25 mouse cellular contexts compared by ENCODE assay signal in the genomic region with DNA sequence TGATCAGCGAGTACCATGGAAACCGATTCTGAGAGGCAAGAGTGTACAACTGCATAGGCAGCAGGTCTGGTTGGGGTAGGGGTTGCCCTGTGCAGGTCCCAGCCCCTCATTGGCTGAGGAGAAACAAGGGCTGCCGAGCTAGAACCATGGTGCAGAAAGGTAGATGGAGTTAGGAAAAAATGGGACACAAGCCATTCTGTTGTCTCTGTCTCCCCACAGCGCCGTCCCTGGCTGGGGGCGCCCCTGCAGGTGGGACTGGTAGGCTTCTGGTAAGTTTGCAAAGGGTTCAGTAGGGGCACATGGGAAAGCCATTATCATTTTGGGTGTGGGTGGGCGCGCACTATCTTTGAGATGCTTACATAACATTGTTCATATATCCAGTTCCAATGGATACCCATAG. TPM values are rescaled to one million over a fixed set of nuclear protein-coding genes. Genes with fewer than 3 reads are reported as not detected.
DNase-seq lines count a peak whose midpoint lies in the region; ATAC-seq and TF ChIP-seq lines count a peak whose summit lies in the region.
"Had no signal": no experiment of that assay in that cellular context is flagged by ENCODE, and none has a peak within 500 bp of the region (broad histone marks: within the 10 kb centered on the region; RNA-seq: fewer than 3 reads in every experiment).

No protein-coding gene starts in this region.

- H3K27me3 ChIP-seq in midbrain, postnatal 0 days (ENCODE audit: insufficient read depth, low read length), result no peaks in the 10 kb centered on the region
- H3K27me3 ChIP-seq in midbrain, embryonic 11.5 days (ENCODE audit: control insufficient read depth, insufficient read depth, low read length), result no peaks in the 10 kb centered on the region
- H3K27me3 ChIP-seq: embryonic facial prominence, embryonic 13.5 days; embryonic facial prominence, embryonic 15.5 days; Patski had no signal

- no peak overlapping the region for H3K4me2 ChIP-seq in midbrain, postnatal 0 days (ENCODE audit: low read depth, low read length, poor library complexity, severe bottlenecking)
- no peak overlapping the region for H3K4me2 ChIP-seq in midbrain, embryonic 11.5 days
- H3K4me2 ChIP-seq: embryonic facial prominence, embryonic 13.5 days; forebrain, embryonic 12.5 days had no signal

- TF ChIP-seq POLR2A in cortical plate, adult 2 months (IDR thresholded peaks at IDR 0.05; ENCODE audit: extremely low read depth, insufficient read depth, low read length), result no peak

- ATAC-seq in midbrain, postnatal 0 days (ENCODE audit: low FRiP score), result no peak
- no peak for ATAC-seq in midbrain, embryonic 11.5 days (ENCODE audit: low FRiP score)
- ATAC-seq: activated CD4-positive, CD25-positive, alpha-beta regulatory T cell, adult 4 months; forebrain, embryonic 14.5 days; forebrain, embryonic 16.5 days; Patski had no signal

- WGBS in midbrain, postnatal 0 days, result 88% methylated on average over 8 of the region's 8 CpGs
- 81% methylated on average over 8 of the region's 8 CpGs for WGBS in midbrain, embryonic 11.5 days

- peaks cover 51% of the 10 kb centered on the region for H3K36me3 ChIP-seq in midbrain, postnatal 0 days (ENCODE audit: insufficient read depth, low read length)
- no peaks in the 10 kb centered on the region for H3K36me3 ChIP-seq in midbrain, embryonic 11.5 days (ENCODE audit: control insufficient read depth, insufficient read depth, low read length)

- H3K4me1 ChIP-seq in midbrain, postnatal 0 days (ENCODE audit: insufficient read depth, low read length), result peaks cover 9% of the 10 kb centered on the region; the same call in 1 of the 2 replicates
- peaks cover 11% of the 10 kb centered on the region for H3K4me1 ChIP-seq in midbrain, embryonic 11.5 days (ENCODE audit: control insufficient read depth, insufficient read depth, low read length)
- peaks cover 9% of the 10 kb centered on the region for H3K4me1 ChIP-seq in cortical plate, adult 2 months (ENCODE audit: control insufficient read depth, insufficient read depth, low read length)

- no peaks in the 10 kb centered on the region for H3K9me3 ChIP-seq in midbrain, postnatal 0 days (ENCODE audit: low read length)
- H3K9me3 ChIP-seq in midbrain, embryonic 11.5 days (ENCODE audit: control insufficient read depth, low read length), result no peaks in the 10 kb centered on the region
- H3K9me3 ChIP-seq: embryonic facial prominence, embryonic 13.5 days; embryonic facial prominence, embryonic 15.5 days; forebrain, embryonic 10.5 days; forebrain, embryonic 12.5 days; G1E had no signal

- TF ChIP-seq CTCF in layer of hippocampus, adult 2 months (conservative IDR thresholded peaks at IDR 0.05), result no peak
- 0 out of 2 replicates have a peak, but pooled peaks have one; percentile 9 for TF ChIP-seq CTCF in midbrain, postnatal 0 days (IDR thresholded peaks at IDR 0.05)
- TF ChIP-seq CTCF in cortical plate, adult 2 months (IDR thresholded peaks at IDR 0.05; ENCODE audit: extremely low read depth, insufficient read depth, low read length), result no peak
- TF ChIP-seq CTCF in gastrocnemius, adult 2 months (IDR thresholded peaks at IDR 0.05), result no peak

- H3K4me3 ChIP-seq in layer of hippocampus, adult 2 months, result no peak overlapping the region
- H3K4me3 ChIP-seq in midbrain, postnatal 0 days (ENCODE audit: low read depth, low read length), result no peak overlapping the region
- H3K4me3 ChIP-seq in midbrain, embryonic 11.5 days (ENCODE audit: low read depth, low read length), result no peak overlapping the region
- H3K4me3 ChIP-seq in cortical plate, adult 2 months (ENCODE audit: insufficient read depth, low read length), result no peak overlapping the region
- no peak overlapping the region for H3K4me3 ChIP-seq in gastrocnemius, adult 2 months
- H3K4me3 ChIP-seq: embryonic facial prominence, embryonic 13.5 days; embryonic facial prominence, embryonic 15.5 days; erythroblast, embryonic 14.5 days; forebrain, embryonic 10.5 days; forebrain, embryonic 12.5 days had no signal

- no peak for DNase-seq in layer of hippocampus, adult 2 months (ENCODE audit: low spot score in 2 of 2)
- no peak for DNase-seq in layer of hippocampus, adult 9-10 months (ENCODE audit: low spot score)
- DNase-seq in midbrain, postnatal 0 days (ENCODE audit: low spot score), result no peak
- DNase-seq in midbrain, embryonic 11.5 days (ENCODE audit: low spot score, missing footprints), result no peak
- no peak for DNase-seq in gastrocnemius, adult 2 months
- DNase-seq: adrenal gland, adult 8-10 months; adrenal gland, postnatal 14 days; adrenal gland, postnatal 36 days; cerebellum, adult 11-12 months; cerebellum, adult 2 months; cerebellum, adult 9-10 months; cerebellum, postnatal 10 days; cerebellum, postnatal 25 days; embryo, embryonic 11 days had no signal

- peak overlapping the region; percentile 48; the same call in 1 of the 2 replicates for H3K27ac ChIP-seq in layer of hippocampus, adult 2 months
- no peak overlapping the region for H3K27ac ChIP-seq in midbrain, postnatal 0 days (ENCODE audit: low read depth, low read length)
- H3K27ac ChIP-seq in midbrain, embryonic 11.5 days (ENCODE audit: low read depth, low read length), result no peak overlapping the region
- 0 out of 2 replicates have a peak overlapping the region, but pooled peaks have one; percentile 18 for H3K27ac ChIP-seq in cortical plate, adult 2 months (ENCODE audit: insufficient read depth, low read length)
- H3K27ac ChIP-seq in gastrocnemius, adult 2 months, result no peak overlapping the region
- H3K27ac ChIP-seq: embryonic facial prominence, embryonic 15.5 days; forebrain, embryonic 10.5 days; forebrain, embryonic 12.5 days had no signal

- H3K9ac ChIP-seq in midbrain, postnatal 0 days (replicated peaks; ENCODE audit: low read length, poor library complexity, severe bottlenecking), result no peak overlapping the region
- H3K9ac ChIP-seq in midbrain, embryonic 11.5 days (ENCODE audit: low read length), result no peak overlapping the region
- H3K9ac ChIP-seq: embryonic facial prominence, embryonic 15.5 days; forebrain, embryonic 12.5 days had no signal

- intact Hi-C loops in gastrocnemius, adult 2 months (cut with DNase I), result no loop called here

RNA-seq across cellular contexts. Expression of a gene that starts 6.1 kb away (rescaled TPM):
- total RNA-seq in layer of hippocampus, adult 2 months (2021), result 10 to 100 TPM; 87.3 to 99.8 TPM
- 72.2 and 85.8 TPM in 2 replicates for total RNA-seq in midbrain, postnatal 0 days (2014; rRNA removed)
- polyA plus RNA-seq in midbrain, postnatal 0 days (2015; fragmentation: Nextera tagmentation; extraction: Ambion mirVana), result 101 and 102 TPM in 2 replicates
- polyA plus RNA-seq in midbrain, embryonic 11.5 days (2014; fragmentation: Nextera tagmentation; extraction: Ambion mirVana), result 17.7 and 20.4 TPM in 2 replicates
- 113 and 119 TPM in 2 replicates for polyA plus RNA-seq in cortical plate, adult 2 months (2012; rRNA removed)
- 10 to 100 TPM; 17.1 to 25.1 TPM for total RNA-seq in gastrocnemius, adult 2 months (2021)

RNA-seq across cellular contexts. Expression of a gene that starts 7.9 kb away (rescaled TPM):
- total RNA-seq in layer of hippocampus, adult 2 months (2021), result 1 to 10 TPM; 2.1 to 3.3 TPM
- total RNA-seq in midbrain, postnatal 0 days (2014; rRNA removed), result 5.9 and 7.2 TPM in 2 replicates
- polyA plus RNA-seq in midbrain, postnatal 0 days (2015; fragmentation: Nextera tagmentation; extraction: Ambion mirVana), result 2.9 and 3.4 TPM in 2 replicates
- polyA plus RNA-seq in midbrain, embryonic 11.5 days (2014; fragmentation: Nextera tagmentation; extraction: Ambion mirVana), result 0.17 and 0.19 TPM in 2 replicates
- 7.5 and 8.8 TPM in 2 replicates for polyA plus RNA-seq in cortical plate, adult 2 months (2012; rRNA removed)
- 1 to 10 TPM; 5.9 to 6.8 TPM for total RNA-seq in gastrocnemius, adult 2 months (2021)
- total RNA-seq: adrenal gland, postnatal 14 days had no signal
- polyA plus RNA-seq: erythroblast, embryonic 14.5 days had no signal

RNA-seq across cellular contexts. Expression of a gene that starts 21.6 kb away (rescaled TPM):
- total RNA-seq in layer of hippocampus, adult 2 months (2021), result 1 to 10 TPM; 1.4 to 1.9 TPM
- 0.94 and 2.2 TPM in 2 replicates for total RNA-seq in midbrain, postnatal 0 days (2014; rRNA removed)
- polyA plus RNA-seq in midbrain, postnatal 0 days (2015; fragmentation: Nextera tagmentation; extraction: Ambion mirVana), result 2.2 and 2.3 TPM in 2 replicates
- polyA plus RNA-seq in midbrain, embryonic 11.5 days (2014; fragmentation: Nextera tagmentation; extraction: Ambion mirVana), result 0.38 and 0.39 TPM in 2 replicates
- 6.8 and 9.1 TPM in 2 replicates for polyA plus RNA-seq in cortical plate, adult 2 months (2012; rRNA removed)
- 1 to 10 TPM; 4.2 to 5.9 TPM for total RNA-seq in gastrocnemius, adult 2 months (2021)
- polyA plus RNA-seq: erythroblast, embryonic 14.5 days had no signal

RNA-seq across cellular contexts. Expression of a gene that starts 39.2 kb away (rescaled TPM):
- total RNA-seq in layer of hippocampus, adult 2 months (2021), result 10 to 100 TPM; 28.5 to 30.1 TPM
- total RNA-seq in midbrain, postnatal 0 days (2014; rRNA removed), result 32.8 and 40.4 TPM in 2 replicates
- 12.9 TPM in 2 replicates for polyA plus RNA-seq in midbrain, postnatal 0 days (2015; fragmentation: Nextera tagmentation; extraction: Ambion mirVana)
- polyA plus RNA-seq in midbrain, embryonic 11.5 days (2014; fragmentation: Nextera tagmentation; extraction: Ambion mirVana), result 35.7 and 44.1 TPM in 2 replicates
- 39.3 and 40.1 TPM in 2 replicates for polyA plus RNA-seq in cortical plate, adult 2 months (2012; rRNA removed)
- total RNA-seq in gastrocnemius, adult 2 months (2021), result 10 to 100 TPM; 21.0 to 29.3 TPM

RNA-seq across cellular contexts. Expression of a gene that starts 47.2 kb away (rescaled TPM):
- 10 to 100 TPM; 38.6 to 41.1 TPM for total RNA-seq in layer of hippocampus, adult 2 months (2021)
- 55.7 and 87.6 TPM in 2 replicates for total RNA-seq in midbrain, postnatal 0 days (2014; rRNA removed)
- polyA plus RNA-seq in midbrain, postnatal 0 days (2015; fragmentation: Nextera tagmentation; extraction: Ambion mirVana), result 98.8 and 105 TPM in 2 replicates
- polyA plus RNA-seq in midbrain, embryonic 11.5 days (2014; fragmentation: Nextera tagmentation; extraction: Ambion mirVana), result 67.3 and 69.6 TPM in 2 replicates
- polyA plus RNA-seq in cortical plate, adult 2 months (2012; rRNA removed), result 68.3 and 70.8 TPM in 2 replicates
- total RNA-seq in gastrocnemius, adult 2 months (2021), result 10 to 100 TPM; 31.0 to 42.5 TPM

Comparison
In these comparisons a context has a peak if more than half of its experiments do, and no peak if none do; other contexts are left out.
1. H3K27ac ChIP-seq: peak in layer of hippocampus, adult 2 months (single experiment) and cortical plate, adult 2 months (single experiment); none in midbrain, postnatal 0 days (single experiment), midbrain, embryonic 11.5 days (single experiment) and gastrocnemius, adult 2 months (single experiment).